Comparison of ENCODE assay signal across 9 mouse cellular contexts in genomic region chr9:61697959-61698358, GRCm38 (mm10).
A peak's percentile ranks its signal among the peaks of the same experiment; 100 is the strongest.
DNase-seq lines count a peak whose midpoint lies in the region; ATAC-seq and TF ChIP-seq lines count a peak whose summit lies in the region.
"Had no signal": no experiment of that assay in that cellular context is flagged by ENCODE, and none has a peak within 500 bp of the region (broad histone marks: within the 10 kb centered on the region; RNA-seq: fewer than 3 reads in every experiment).

No protein-coding gene starts in this region.

- H3K27me3 ChIP-seq in intestine, postnatal 0 days (replicated peaks; ENCODE audit: control insufficient read depth, insufficient read depth, low read length): no peaks in the 10 kb centered on the region
- H3K27me3 ChIP-seq in intestine, embryonic 16.5 days (replicated peaks; ENCODE audit: control insufficient read depth, insufficient read depth, low read length): no peaks in the 10 kb centered on the region
- 0 out of 2 replicates have a peak, but pooled peaks cover 6% of the 10 kb centered on the region for H3K27me3 ChIP-seq in midbrain, postnatal 0 days (ENCODE audit: insufficient read depth, low read length)
- no peaks in the 10 kb centered on the region for H3K27me3 ChIP-seq in thymus, adult 2 months (ENCODE audit: control insufficient read depth, insufficient read depth, low read length)

- no peaks in the 10 kb centered on the region for H3K36me3 ChIP-seq in intestine, postnatal 0 days (ENCODE audit: control insufficient read depth, insufficient read depth)
- H3K36me3 ChIP-seq in intestine, embryonic 16.5 days (ENCODE audit: control insufficient read depth, insufficient read depth, low read length): no peaks in the 10 kb centered on the region
- no peaks in the 10 kb centered on the region for H3K36me3 ChIP-seq in midbrain, postnatal 0 days (ENCODE audit: insufficient read depth, low read length)
- no peaks in the 10 kb centered on the region for H3K36me3 ChIP-seq in thymus, adult 2 months (ENCODE audit: control insufficient read depth, insufficient read depth, low read length)
- H3K36me3 ChIP-seq: neural tube, embryonic 13.5 days had no signal

- no peaks in the 10 kb centered on the region for H3K9me3 ChIP-seq in intestine, postnatal 0 days (ENCODE audit: control insufficient read depth)
- H3K9me3 ChIP-seq in intestine, embryonic 16.5 days (ENCODE audit: control insufficient read depth, low read length): no peaks in the 10 kb centered on the region
- H3K9me3 ChIP-seq in midbrain, postnatal 0 days (ENCODE audit: low read length): no peaks in the 10 kb centered on the region
- H3K9me3 ChIP-seq: neural tube, embryonic 13.5 days had no signal

- no peak overlapping the region for H3K4me2 ChIP-seq in intestine, postnatal 0 days (replicated peaks; ENCODE audit: low read depth)
- H3K4me2 ChIP-seq in intestine, embryonic 16.5 days (ENCODE audit: low read depth, low read length): no peak overlapping the region
- H3K4me2 ChIP-seq in midbrain, postnatal 0 days (ENCODE audit: low read depth, low read length, poor library complexity, severe bottlenecking): no peak overlapping the region
- H3K4me2 ChIP-seq: neural tube, embryonic 13.5 days had no signal

- H3K4me3 ChIP-seq in intestine, postnatal 0 days (ENCODE audit: low read depth, low read length): no peak overlapping the region
- no peak overlapping the region for H3K4me3 ChIP-seq in intestine, embryonic 16.5 days (ENCODE audit: low read length)
- no peak overlapping the region for H3K4me3 ChIP-seq in midbrain, postnatal 0 days (ENCODE audit: low read depth, low read length)
- H3K4me3 ChIP-seq in thymus, adult 2 months (ENCODE audit: control insufficient read depth, insufficient read depth, low read length): no peak overlapping the region
- H3K4me3 ChIP-seq: neural tube, embryonic 13.5 days had no signal

- H3K27ac ChIP-seq in intestine, postnatal 0 days (ENCODE audit: low read depth, low read length): no peak overlapping the region
- H3K27ac ChIP-seq in intestine, embryonic 16.5 days (ENCODE audit: low read length): no peak overlapping the region
- H3K27ac ChIP-seq in midbrain, postnatal 0 days (ENCODE audit: low read depth, low read length): no peak overlapping the region
- H3K27ac ChIP-seq in thymus, adult 2 months (ENCODE audit: control insufficient read depth, insufficient read depth, low read length): no peak overlapping the region
- H3K27ac ChIP-seq: neural tube, embryonic 13.5 days had no signal

- TF ChIP-seq CTCF in intestine, postnatal 0 days (IDR thresholded peaks at IDR 0.05; ENCODE audit: low read depth): peak; percentile 93
- TF ChIP-seq CTCF in midbrain, postnatal 0 days (IDR thresholded peaks at IDR 0.05): peak; percentile 90
- TF ChIP-seq CTCF in thymus, adult 2 months (IDR thresholded peaks at IDR 0.05; ENCODE audit: borderline replicate concordance, control insufficient read depth, extremely low read depth, insufficient read depth, low read length, poor library complexity): peak; percentile 92

- ATAC-seq in intestine, postnatal 0 days: no peak; the same call in 1 of the 2 replicates
- ATAC-seq in intestine, embryonic 16.5 days: no peak
- no peak for ATAC-seq in midbrain, postnatal 0 days (ENCODE audit: low FRiP score)

- H3K9ac ChIP-seq in intestine, postnatal 0 days (ENCODE audit: low read depth, low read length): no peak overlapping the region
- no peak overlapping the region for H3K9ac ChIP-seq in intestine, embryonic 16.5 days (ENCODE audit: low read depth, low read length)
- H3K9ac ChIP-seq in midbrain, postnatal 0 days (replicated peaks; ENCODE audit: low read length, poor library complexity, severe bottlenecking): no peak overlapping the region
- H3K9ac ChIP-seq: neural tube, embryonic 13.5 days had no signal

- H3K4me1 ChIP-seq in intestine, postnatal 0 days (replicated peaks; ENCODE audit: control insufficient read depth, insufficient read depth, low read length): no peaks in the 10 kb centered on the region
- H3K4me1 ChIP-seq in intestine, embryonic 16.5 days (ENCODE audit: control insufficient read depth, insufficient read depth, low read length): peaks cover 11% of the 10 kb centered on the region; the same call in 1 of the 2 replicates
- no peaks in the 10 kb centered on the region; the same call in 1 of the 2 replicates for H3K4me1 ChIP-seq in midbrain, postnatal 0 days (ENCODE audit: insufficient read depth, low read length)
- H3K4me1 ChIP-seq in thymus, adult 2 months (replicated peaks; ENCODE audit: control insufficient read depth, insufficient read depth, low read length): peaks cover 16% of the 10 kb centered on the region

- no peak for TF ChIP-seq POLR2A in thymus, adult 2 months (IDR thresholded peaks at IDR 0.05; ENCODE audit: control insufficient read depth, extremely low read depth, insufficient read depth, low read length, poor library complexity)

- 22% methylated on average over 11 of the region's 11 CpGs for WGBS in intestine, postnatal 0 days
- 20% methylated on average over 11 of the region's 11 CpGs for WGBS in intestine, embryonic 16.5 days
- 7% methylated on average over 11 of the region's 11 CpGs for WGBS in midbrain, postnatal 0 days
- WGBS in thymus, adult 2 months: 20% methylated on average over 11 of the region's 11 CpGs

- peak; percentile 67 for DNase-seq in adipocyte (ENCODE audit: low spot score)
- DNase-seq in embryo, embryonic 11 days: peak; percentile 89
- DNase-seq in heart, adult 8-10 months (ENCODE audit: low spot score): peak; percentile 64
- peak; percentile 68 to 71 for DNase-seq in left cerebral cortex, adult 18-20 months (ENCODE audit: low spot score in 2 of 2)
- peak; percentile 86 for DNase-seq in midbrain, postnatal 0 days (ENCODE audit: low spot score)
- peak; percentile 88 for DNase-seq in thymus, adult 2 months
